Mouse (Mus musculus) megakaryocyte, embryonic 14.5 days (primary cell): ENCODE data around the gene Ndufaf3.
"Not testable (repeated sequence)": the region's sequence is repeated elsewhere in the genome, so short reads cannot be mapped to it uniquely, and the experiment has no call there.

Experiments used
- FLI1 ChIP-seq: IDR thresholded peaks from 2 replicates; pipeline ENCODE4 v1.6.1; 2012; ENCODE audit warnings: low read length, inconsistent platforms, mixed read lengths
- GATA1 ChIP-seq: IDR thresholded peaks from 3 replicates; pipeline ENCODE4 v1.6.1; 2012; ENCODE audit warnings: mixed read lengths, low read length, inconsistent platforms, borderline replicate concordance

GRCm38 (mm10) chr9:108607929-108608328 is 40.7 kb upstream of the Ndufaf3 start:
- not testable (repeated sequence) for TF ChIP-seq GATA1, FLI1
